Comparison of ENCODE assay signal across 19 mouse cellular contexts in the genomic region with DNA sequence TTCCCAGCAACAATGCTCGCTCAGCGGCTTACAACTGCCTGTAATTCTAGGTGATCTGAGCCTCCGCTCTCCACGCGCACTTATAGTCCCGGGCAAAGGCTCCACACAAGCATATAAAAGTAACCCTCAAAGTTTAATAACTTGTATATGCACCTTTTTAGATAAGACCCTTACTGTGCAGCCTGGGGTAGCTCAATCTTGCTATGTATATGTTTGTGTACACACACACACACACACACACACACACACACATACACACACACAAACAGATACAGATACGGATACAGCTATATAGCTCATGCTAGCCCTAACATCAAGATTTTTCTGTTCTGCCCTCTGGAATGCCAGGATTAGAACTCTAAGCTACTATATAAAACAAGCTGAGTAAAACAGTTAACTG.
"Had no signal": no experiment of that assay in that cellular context is flagged by ENCODE, and none has a peak within 500 bp of the region (broad histone marks: within the 10 kb centered on the region; RNA-seq: fewer than 3 reads in every experiment).

No protein-coding gene starts in this region.

- H3K27me3 ChIP-seq: liver, embryonic 13.5 days; liver, embryonic 15.5 days; lung, embryonic 15.5 days; megakaryocyte, embryonic 14.5 days; stomach, embryonic 15.5 days had no signal

- H3K9me3 ChIP-seq: liver, embryonic 13.5 days; liver, embryonic 15.5 days; lung, embryonic 15.5 days; megakaryocyte, embryonic 14.5 days; stomach, embryonic 15.5 days had no signal

- ATAC-seq: liver, postnatal 0 days; lung, postnatal 0 days had no signal

- H3K9ac ChIP-seq: liver, embryonic 13.5 days; liver, embryonic 15.5 days; liver, postnatal 0 days; lung, embryonic 15.5 days; stomach, embryonic 15.5 days had no signal

- DNase-seq: liver, embryonic 13.5 days; liver, postnatal 0 days; lung, adult 2 months; lung, postnatal 14 days; lung, postnatal 36 days; midbrain, embryonic 14.5 days; right cerebral cortex, adult 18-20 months; right cerebral cortex, postnatal 25 days; thymus, adult 2 months; thymus, postnatal 14 days; thymus, postnatal 36 days had no signal

- H3K36me3 ChIP-seq: liver, embryonic 13.5 days; liver, embryonic 15.5 days; lung, embryonic 15.5 days; stomach, embryonic 15.5 days had no signal

- H3K4me2 ChIP-seq: liver, embryonic 13.5 days; liver, embryonic 15.5 days; lung, embryonic 15.5 days; midbrain, embryonic 11.5 days; stomach, embryonic 15.5 days had no signal

- H3K4me1 ChIP-seq: liver, embryonic 13.5 days; liver, embryonic 15.5 days; stomach, embryonic 15.5 days had no signal

- H3K27ac ChIP-seq: liver, embryonic 13.5 days; liver, embryonic 15.5 days; lung, embryonic 15.5 days; macrophage; stomach, embryonic 15.5 days; stomach, postnatal 0 days had no signal

- H3K4me3 ChIP-seq: liver, embryonic 13.5 days; liver, embryonic 15.5 days; lung, embryonic 15.5 days; megakaryocyte, embryonic 14.5 days; stomach, embryonic 15.5 days had no signal
